Mouse (Mus musculus) layer of hippocampus, adult 18-20 months (tissue): ENCODE data around the gene Ewsr1. TPM values are rescaled to one million over a fixed set of nuclear protein-coding genes. Genes with fewer than 3 reads are reported as not detected.

ENCODE experiments used
- DNase-seq, 2 experiments: peaks; one replicate each; pipeline ENCODE4 v3.0.0; 2022; ENCODE audit warnings: low spot score in 2 of 2
- total RNA-seq, 2 experiments: library from RNA; stranded (reverse); gene quantifications; 2 replicates each; pipeline ENCODE4 v1.2.3; 2021

Ewsr1 gene
- total RNA-seq, 2 experiments from 2014 or later = 299 to 320 TPM

DNA sequence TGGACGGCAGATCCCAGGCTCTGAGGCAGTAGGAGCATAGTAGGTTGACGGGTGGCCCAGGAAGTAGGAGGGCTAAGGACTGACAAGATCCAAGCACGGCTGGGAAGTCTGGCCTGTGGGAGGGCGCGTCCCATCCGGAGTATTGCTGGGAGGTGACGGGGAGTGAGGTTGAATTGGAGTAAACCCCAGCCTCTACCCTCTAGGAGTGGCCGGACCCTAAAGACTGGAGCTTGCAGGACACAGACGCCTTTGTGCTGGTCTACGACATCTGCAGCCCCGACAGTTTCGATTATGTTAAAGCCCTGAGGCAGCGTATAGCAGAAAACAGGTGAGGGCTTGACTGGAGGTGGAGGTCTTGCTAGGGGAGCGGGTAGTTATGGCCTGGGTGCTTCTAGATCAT is 39.8 kb downstream of the Ewsr1 start:
- no peak for DNase-seq

DNA sequence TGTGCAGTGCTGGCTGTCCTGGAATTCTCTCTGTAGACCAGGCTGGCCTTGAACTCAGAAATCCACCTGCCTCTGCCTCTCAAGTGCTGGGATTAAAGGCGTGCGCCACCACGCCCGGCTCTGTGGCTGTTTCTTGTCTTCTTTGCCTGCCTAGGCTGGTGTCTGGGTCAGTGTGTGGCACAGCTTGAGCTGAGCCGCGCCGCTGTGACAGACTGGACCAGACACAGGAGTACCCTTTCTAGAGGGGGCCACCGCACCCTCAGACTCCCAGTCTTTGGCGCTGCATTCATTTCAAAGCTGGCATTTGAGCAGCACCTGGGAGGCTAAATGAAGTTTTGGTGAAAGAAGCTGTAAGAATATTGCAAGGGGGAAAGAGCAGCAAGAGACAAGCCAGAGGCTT is 40.3 kb downstream of the Ewsr1 start:
- no peak for DNase-seq

DNA sequence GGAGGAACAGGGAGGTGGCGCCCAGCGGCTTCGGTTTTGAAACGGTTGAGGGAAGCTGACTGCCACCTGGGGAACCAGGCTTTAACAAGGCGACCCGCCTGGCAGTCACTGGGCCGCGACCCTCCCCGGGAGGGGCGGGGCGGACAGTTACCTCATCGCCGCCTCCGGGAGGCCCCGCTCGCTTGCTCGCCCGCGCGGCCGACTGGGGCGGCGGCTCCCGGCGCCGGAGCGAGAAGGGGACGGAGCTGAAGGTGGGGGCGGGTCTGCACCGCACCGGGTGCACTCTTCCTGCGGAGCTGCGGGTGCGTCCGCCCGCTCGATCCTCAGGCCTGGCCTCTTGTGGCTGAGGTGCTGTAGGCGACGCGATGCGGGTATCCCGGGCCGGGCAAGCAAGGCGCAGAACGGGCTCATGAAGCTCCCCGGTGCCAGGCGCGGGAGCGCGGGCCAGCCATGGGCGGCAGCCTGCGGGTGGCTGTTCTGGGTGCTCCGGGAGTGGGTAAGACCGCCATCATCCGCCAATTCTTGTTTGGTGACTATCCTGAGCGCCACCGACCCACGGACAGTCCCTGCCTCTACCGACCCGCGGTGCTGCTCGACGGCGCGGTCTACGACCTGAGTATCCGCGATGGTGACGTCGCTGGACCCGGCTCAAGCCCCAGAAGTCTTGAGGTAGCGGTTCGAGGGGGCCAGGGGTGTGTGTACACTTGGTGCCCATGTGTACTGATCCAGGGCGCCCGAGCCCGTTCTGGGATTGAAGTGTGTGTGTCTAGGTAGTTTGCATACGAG is 41.0 kb downstream of the Ewsr1 start, which contains the start of gene Rasl10a:
Rasl10a (plus strand) TSS at position 273 of the 786 bp plus-strand sequence.
- peak; percentile 55 to 61 for DNase-seq

DNA sequence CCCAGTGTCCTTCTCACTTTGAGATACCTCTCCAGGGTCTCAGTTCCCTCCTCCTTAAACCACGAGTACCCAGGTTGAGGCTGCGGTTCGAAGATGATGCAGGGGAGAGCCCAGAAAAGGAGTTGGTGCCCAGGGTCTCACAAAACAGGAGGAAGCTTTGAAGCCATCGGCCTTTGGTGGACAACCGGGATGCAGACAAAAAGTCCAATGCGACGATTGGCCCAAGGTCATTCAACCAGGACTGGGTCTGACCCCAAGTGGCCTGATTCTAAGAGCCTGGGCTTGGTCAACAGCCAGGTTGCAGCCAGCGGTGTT is 41.6 kb downstream of the Ewsr1 start:
- DNase-seq = no peak

DNA sequence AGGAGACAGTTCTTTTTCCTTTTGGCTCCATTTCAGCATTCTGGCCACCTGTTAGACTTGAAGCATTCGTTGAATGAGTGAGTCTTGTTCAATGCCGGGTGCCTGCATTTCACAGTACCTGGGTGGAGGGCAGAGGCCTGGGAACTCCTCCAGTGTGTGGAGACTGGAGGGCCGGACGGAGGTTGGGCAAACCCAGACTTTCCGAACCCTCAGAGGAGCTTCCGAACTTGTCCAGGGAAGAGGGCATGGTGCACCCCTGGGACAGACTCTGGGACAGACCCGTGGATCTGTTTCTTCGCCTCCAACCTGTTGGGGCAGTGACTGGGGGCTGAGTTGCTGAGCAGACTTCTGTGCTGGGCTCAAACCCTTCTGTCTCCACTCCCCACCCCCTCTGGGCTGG is 42.0 kb downstream of the Ewsr1 start:
- no peak for DNase-seq

DNA sequence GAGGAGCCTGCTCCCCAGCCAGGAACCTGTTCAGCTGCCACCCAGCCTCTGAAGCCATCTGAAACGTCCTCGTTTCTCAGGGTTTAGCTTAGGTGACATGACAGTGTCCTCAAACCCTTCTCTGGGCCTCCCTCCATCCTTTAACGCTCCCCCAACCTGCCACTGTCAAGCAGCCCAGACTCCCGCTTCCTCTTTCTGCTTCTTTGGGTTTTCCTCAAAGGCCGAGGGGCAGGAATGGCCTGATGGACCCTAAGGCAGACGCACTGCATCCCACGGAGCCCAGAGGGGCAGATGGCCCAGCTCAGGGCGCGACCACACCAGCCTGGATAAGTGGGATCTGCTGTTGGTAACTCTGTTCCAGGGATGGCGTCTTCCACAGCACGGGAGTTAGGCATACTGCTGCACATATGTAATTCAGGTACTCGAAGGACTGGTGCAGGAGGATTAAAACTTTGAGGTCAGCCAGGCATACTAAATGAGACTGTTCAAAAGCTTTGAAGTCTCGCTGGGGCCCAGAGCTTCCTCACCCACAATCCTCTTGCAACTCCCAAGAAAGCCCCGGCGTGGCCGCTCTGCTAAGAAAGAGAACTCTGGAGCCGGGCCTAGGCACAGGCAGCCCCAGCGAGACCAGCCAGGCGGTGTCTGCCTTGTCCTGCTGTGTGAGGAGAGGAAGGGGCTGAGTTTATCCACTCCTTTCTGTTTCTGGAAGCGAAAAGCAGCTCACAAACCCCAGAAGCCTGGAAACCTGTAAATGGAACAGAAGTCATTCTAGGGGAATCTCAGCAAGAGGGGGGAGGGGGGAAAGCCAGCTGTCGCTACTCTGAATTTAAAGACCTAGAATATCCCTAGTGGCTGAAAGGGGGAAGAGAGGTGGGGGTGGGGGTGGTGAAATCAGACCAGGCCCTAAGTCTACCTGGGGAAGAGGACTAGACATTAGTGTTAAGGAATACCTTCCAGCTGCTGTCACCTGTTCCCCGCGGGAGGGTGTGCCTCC is 42.8 kb downstream of the Ewsr1 start:
- DNase-seq = no peak

DNA sequence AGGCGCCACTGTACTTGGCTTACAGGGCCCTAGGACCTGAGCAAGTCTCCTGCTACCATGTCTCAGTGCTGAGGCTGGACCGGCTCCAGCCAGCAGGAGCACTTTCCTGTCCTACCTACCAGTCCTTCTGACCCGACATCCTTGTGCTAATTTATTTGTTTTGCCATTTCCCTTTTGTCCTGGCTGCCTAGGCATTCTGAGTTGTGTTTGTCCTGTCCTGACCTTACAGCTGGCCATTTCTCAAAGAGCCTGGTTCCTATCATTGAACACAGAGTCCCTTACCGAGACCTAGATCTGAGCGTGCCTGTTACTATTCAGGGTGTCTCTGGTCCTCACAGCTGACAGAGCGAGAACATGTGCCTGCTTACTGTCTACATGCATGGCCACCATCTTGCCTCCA is 44.2 kb downstream of the Ewsr1 start:
- no peak for DNase-seq

DNA sequence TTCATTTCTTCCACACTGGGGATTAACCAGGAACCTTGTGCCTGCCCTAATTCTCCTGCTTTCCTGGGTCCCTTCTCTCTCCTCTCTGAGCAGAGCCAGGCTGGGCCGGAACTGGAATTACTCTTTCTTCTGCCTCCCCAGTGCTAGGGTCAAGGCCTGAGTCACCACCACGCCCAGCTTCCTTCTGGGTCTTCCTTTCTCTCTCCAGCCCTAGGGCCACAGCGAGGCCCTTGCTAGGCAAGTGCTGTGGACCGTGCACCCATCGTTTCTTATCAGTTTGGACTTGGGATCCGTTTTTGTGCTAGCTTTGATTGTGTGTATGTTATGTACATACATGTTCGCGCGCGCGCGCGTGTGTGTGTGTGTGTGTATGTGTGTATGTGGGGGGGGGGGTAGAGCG is 44.9 kb downstream of the Ewsr1 start:
- no peak for DNase-seq

DNA sequence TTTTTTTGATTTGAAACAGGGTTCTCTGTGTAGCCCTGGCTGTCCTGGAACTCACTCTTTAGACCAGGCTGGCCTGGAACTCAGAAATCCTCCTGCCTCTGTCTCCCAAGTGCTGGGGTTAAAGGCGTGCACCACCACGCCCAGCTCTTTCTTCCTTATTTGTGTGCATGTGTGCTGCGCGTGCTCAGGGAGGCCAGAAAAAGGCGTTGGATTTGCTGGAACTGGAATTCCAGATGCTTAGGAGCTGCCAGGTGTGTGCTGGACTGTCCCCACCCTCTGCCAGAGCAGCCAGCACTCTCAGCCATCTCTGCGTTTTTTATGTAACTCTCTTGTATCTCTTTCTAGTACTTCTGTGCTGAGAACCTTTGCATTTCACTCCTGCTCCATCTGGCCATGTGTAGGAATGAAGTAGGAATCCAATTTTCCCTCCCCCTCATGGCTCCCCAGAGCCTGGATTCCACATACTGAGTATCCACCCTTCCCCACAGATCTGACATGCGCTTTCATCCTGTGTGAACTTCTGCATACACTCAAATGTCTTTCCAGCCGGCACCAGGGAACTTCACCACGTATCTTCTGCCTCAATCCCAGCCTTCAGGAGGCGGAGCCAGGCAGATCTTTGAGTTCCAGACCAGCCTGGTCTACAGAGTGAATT is 46.7 kb downstream of the Ewsr1 start:
- peak; percentile 59 to 86 for DNase-seq

DNA sequence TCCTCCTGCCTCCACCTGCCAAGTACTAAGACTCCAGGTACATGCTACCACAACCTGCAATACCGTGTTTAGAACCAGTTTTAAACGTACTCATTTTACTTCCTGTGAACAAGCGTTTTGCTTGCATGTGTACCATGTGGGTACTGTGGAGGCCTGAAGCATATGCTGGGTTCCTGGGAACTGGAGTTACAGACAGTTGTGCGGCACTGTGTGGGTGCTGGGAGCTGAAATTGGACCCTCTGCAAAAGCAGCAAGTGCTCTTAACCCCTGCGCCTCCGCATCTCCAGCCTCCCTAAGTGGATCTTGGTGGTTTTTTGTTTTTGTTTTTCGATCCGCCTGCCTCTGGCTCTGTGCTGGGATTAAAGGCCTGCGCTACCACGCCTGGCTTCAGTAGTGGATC is 47.4 kb downstream of the Ewsr1 start:
- peak in 1 of 2 experiments; percentile 43 for DNase-seq

DNA sequence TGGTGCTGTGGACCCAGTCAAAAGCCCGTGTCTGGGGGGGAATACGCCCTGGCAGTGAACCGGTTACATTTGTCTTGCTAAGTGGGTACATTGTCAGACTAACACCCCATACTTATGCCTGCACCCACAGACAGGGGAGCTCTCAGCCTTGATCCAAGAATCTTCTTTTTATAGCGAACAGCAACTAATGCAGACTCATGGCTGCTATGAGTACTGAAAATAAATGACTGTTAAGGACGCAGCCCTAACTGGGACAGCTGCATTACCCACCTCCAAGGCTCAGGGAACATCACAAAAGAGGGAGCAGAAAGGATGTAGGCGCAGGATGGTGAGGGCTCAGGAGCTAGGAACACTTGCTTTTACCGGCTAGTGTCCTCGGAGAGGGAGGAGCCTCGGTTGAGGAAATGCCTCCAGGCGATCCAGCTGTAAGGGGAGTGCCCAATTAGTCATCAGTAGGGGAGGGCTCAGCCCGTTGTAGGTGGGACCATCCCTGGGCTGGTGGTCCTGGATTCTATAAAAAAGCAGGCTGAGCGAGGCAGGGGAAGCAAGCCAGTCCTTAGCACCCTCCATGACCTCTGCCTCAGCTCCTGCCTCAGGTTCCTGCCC is 52.6 kb downstream of the Ewsr1 start:
- DNase-seq = no peak

DNA sequence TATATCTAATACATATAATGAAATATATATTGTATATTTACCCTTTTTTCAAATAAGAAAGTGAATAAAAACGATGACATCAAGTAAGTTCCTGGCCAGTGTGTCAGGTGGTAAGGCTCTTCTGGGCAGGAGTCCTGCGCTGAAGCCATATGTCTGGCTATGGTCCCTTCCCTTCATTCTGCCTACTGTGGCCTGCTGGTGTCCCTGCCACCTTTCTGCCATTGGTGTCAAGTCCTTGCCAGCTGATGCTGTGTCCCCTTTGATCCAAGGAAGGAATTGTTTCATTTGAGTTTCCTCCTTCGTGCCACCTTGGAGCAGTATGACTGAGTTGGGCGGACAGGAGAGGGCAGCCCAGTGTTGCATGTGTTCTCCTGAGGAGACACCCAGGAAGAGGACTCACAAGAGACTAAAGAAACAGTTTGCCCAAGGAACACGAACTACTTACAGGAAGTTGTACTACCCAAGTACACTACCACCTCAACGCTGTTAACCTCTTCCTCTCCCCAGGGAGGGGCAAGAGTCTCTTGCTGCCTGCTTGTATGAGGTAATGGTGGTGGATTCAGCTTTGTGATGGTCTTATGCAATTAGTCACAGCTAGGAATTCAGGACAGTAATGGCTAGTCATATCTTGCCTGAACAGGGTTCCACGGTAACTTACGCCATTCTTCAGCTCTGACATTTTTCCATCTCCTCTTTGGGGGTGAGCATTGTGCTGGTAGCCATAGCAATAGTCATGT is 56.3 kb downstream of the Ewsr1 start:
- no peak for DNase-seq

DNA sequence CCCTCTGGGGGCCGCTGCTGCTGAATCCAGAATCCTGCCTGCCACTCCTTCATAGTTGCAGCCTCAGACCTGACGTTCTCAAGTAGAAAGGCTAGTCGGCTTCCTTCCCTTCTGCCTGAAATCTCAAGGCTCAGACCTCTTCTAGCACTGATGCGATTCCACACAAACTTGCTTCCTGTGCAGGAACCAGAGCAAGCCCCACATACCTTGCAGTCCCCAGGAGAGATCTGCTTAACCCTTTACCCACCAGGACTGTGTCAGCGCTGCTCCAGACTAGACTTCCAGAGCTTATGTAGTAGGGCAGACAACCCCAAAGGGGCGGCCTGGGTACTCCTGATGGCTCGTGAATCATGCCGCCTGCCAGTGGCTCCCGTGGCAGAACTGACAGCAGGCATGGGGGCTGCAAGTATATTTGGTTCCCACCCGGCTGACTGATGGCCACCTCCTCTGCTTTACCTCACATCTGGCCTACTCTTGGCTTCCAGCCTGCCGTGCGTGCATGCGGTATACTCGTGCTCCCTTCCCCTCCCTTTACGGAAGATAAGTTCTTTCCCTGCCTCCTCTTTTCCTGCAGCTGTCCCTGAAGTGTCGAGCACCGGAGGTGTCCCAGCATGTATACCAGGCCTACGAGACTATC is 57.8 kb downstream of the Ewsr1 start:
- peak; percentile 77 to 86 for DNase-seq

DNA sequence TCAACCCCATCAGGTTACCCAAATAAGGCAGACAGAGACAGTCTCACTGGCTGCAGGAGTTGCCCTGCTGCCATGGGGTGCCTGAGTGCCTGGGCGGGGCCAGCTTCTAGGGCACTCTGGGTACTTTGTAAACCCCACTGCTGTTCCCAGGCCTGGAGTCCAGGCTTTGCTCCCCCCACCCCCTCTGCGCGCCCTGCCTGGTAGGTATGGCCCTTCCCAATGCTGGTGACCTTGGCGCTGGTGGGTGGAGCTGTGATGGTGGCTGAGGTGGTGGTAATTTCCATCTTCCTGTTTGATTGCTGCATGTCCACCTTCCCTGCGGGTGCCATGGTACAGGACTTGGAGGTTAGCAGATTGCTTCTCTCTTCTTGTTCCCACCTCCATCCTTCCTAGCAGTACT is 58.5 kb downstream of the Ewsr1 start:
- DNase-seq = no peak

DNA sequence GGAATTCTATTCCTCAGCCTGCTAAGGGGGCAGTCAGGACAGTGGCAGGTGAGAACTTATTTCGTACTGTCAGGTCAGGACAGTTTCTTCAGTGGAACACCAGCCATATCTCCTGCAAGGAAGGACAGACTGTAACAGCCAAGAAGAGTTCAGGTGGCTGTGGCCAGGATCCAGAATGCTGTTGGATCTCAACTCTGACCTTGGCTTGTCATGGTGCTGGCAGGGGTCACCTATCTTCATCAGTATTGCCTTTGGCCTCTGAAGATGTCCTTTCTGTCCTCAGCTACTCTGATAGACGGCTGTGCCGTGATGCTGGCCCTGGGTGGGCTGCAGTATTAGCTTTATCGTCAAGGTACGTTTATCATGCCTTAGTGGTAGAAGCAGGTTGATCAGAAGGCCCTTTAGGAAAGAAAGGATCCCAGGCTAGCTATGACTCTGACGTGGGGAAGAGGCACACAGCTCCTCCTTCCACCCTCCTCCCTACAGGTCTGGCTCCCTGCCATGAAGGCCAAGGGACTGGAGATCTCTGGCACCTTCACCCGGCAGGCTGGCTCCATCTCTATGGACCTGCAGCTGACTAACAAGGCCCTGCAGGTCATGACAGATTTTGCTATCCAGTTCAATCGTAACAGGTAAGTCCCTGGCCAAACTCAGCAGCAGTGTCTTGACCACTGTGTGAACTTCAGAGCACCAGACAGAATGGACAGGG is 61.8 kb downstream of the Ewsr1 start:
- DNase-seq = no peak

DNA sequence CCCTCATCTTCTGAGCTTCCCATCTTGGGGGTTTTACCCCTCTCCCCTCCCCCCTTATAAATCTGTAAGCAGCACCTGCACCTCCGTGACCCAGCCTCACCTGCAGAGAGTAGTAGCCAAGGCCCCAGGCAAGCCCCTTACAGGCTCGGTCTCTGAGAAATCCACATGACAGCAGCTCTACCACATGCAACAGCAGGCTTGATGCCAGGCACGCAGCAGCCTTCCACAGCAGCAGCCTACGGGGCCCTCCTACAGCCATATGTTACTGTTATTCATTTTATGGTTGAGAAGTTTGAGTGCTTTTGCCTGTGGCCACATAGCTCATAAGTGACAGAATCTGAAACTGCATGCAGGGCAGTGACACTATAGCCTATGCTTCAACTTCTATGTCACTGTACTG is 63.6 kb downstream of the Ewsr1 start:
- peak; percentile 76 to 91 for DNase-seq

DNA sequence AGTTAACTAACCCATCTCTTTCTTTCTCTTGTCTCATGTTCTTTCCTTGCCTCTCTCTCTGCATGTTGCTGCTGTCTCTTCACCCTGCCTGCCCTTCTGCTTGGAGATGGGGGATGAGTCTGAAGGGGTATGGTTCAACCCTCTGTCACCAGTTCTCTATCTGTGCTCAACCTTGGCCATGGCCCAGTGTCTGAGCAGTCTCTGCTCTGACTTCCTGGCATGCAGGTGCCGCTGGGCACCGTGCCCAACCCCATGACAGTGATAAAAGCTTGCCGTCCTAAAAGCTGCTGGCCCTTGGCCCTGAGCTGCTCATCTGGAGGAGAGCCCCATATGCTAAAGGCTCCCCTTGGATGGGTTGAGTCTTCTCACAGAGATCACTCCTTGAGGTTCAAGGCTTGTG is 65.9 kb downstream of the Ewsr1 start:
- DNase-seq = no peak

DNA sequence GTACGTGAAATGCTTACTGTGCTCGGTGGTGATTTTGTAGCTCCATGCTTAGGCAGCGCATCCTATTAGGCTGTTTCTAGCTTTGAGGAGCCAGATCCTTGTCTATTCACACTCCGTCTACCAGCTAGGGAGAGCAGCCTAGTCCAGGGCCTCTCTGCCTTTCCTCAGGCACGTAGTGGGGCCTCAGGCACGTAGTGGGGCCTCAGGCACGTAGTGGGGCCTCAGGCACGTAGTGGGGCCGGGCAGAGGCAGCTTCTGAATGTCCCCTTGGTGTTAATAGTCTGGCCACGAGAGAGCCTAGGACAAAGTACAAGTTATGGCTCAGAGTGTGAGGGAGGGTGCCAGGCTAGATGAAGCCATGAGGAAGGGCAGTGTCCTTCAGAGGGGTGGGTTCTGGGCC is 66.4 kb downstream of the Ewsr1 start:
- DNase-seq = no peak

DNA sequence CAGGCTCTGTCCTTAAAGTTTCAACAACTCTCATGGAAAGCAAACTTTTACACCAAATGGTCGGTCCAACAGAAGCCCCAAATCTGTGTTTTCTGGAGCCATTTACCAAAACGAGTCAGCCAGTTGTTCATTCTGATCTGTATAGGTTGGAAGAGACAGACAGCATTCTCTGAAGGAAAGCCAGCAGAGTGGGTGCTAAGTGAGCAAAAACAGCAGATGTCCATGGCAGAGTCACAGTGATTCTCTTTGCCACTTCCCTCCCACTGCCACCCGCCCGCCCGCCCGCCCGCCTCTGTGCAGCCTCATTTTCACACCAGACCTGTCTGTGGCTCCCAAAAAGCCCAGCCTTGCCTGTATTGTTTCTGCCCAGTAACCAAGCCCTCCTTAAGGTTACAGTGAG is 70.8 kb downstream of the Ewsr1 start:
- peak; percentile 68 to 89 for DNase-seq

DNA sequence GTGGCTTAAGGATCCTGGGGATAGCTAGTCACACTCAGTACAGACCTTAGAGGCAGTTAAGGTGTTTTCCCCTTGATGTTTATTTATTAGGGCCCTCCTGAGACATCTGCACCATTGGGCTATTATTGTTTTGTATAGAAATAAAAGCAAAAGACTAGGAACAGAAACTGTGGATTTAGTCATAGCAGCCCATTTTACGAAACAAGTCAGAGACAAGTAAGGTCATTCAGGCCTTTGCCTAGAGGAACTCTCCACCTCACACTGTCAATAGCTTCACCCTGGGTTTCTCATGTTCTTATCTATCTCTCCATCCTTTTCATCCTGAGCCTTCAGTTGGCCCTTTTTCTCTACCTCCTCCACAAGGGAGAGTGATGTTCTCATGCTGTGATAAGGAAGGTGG is 74.0 kb downstream of the Ewsr1 start:
- DNase-seq = no peak
